ENCODE assay signal across 21 mouse cellular contexts in genomic region chr3:82382325-82382724, GRCm38 (mm10). TPM values are rescaled to one million over a fixed set of nuclear protein-coding genes. Genes with fewer than 3 reads are reported as not detected.
DNase-seq lines count a peak whose midpoint lies in the region; ATAC-seq and TF ChIP-seq lines count a peak whose summit lies in the region.
"Had no signal": no experiment of that assay in that cellular context is flagged by ENCODE, and none has a peak within 500 bp of the region (broad histone marks: within the 10 kb centered on the region; RNA-seq: fewer than 3 reads in every experiment).

No protein-coding gene starts in this region.

- peaks cover 28% of the 10 kb centered on the region for H3K36me3 ChIP-seq in forebrain, embryonic 16.5 days (ENCODE audit: control insufficient read depth, insufficient read depth)
- H3K36me3 ChIP-seq: liver, embryonic 13.5 days had no signal

- intact Hi-C loops in left cerebral cortex, adult 2 months (cut with DNase I): no loop called here
- intact Hi-C loops in left cerebral cortex, postnatal 25 days (cut with DNase I): no loop called here

- H3K4me1 ChIP-seq in forebrain, embryonic 16.5 days (replicated peaks; ENCODE audit: control insufficient read depth, insufficient read depth, low read length): no peaks in the 10 kb centered on the region
- H3K4me1 ChIP-seq: hindbrain, embryonic 15.5 days; liver, embryonic 13.5 days had no signal

- 40% methylated on average over 11 of the region's 11 CpGs for WGBS in forebrain, embryonic 16.5 days

- ATAC-seq in forebrain, embryonic 16.5 days: peak; percentile 67; the same call in 1 of the 2 replicates
- no peak for ATAC-seq in CD4-positive, CD25-positive, alpha-beta regulatory T cell, adult 4 months
- ATAC-seq: intestine, postnatal 0 days; lung, postnatal 0 days; Patski had no signal

- no peak overlapping the region for H3K4me2 ChIP-seq in forebrain, embryonic 16.5 days (ENCODE audit: low read length)
- H3K4me2 ChIP-seq: hindbrain, embryonic 15.5 days; liver, embryonic 13.5 days had no signal

- no peak for DNase-seq in left cerebral cortex, adult 2 months (ENCODE audit: extremely low spot score in 1 of 2, low spot score in 2 of 2)
- no peak for DNase-seq in left cerebral cortex, postnatal 25 days (ENCODE audit: low spot score in 2 of 2)
- DNase-seq in WW6 (ENCODE audit: low read depth, low spot score): peak; percentile 16
- peak; percentile 35 for DNase-seq in brain, embryonic 14.5 days (ENCODE audit: low read depth)
- no peak for DNase-seq in embryo, embryonic 11 days
- no peak for DNase-seq in right cerebral cortex, postnatal 4 days
- DNase-seq: cerebellum, adult 18-20 months; gastrocnemius, postnatal 10 days; heart, postnatal 10 days; kidney, postnatal 10 days; liver, embryonic 13.5 days; spleen, adult 18-20 months; thymus, postnatal 36 days had no signal

- TF ChIP-seq CTCF in left cerebral cortex, adult 2 months (IDR thresholded peaks at IDR 0.05): no peak
- no peak for TF ChIP-seq CTCF in brain, embryonic 14.5 days (IDR thresholded peaks at IDR 0.05; ENCODE audit: borderline replicate concordance, extremely low read depth, insufficient read depth, insufficient read length)

- peak overlapping the region; percentile 32; the same call in 1 of the 2 replicates for H3K27ac ChIP-seq in left cerebral cortex, adult 2 months
- H3K27ac ChIP-seq in forebrain, embryonic 16.5 days (ENCODE audit: low read length): no peak overlapping the region
- H3K27ac ChIP-seq: hindbrain, embryonic 15.5 days; liver, embryonic 13.5 days had no signal

- TF ChIP-seq POLR2A in brain, embryonic 14.5 days (IDR thresholded peaks at IDR 0.05; ENCODE audit: borderline replicate concordance, extremely low read depth, insufficient read depth, insufficient read length, poor library complexity, severe bottlenecking): no peak

- H3K9me3 ChIP-seq in forebrain, embryonic 16.5 days (ENCODE audit: control insufficient read depth, low read length): no peaks in the 10 kb centered on the region
- H3K9me3 ChIP-seq: hindbrain, embryonic 15.5 days; liver, embryonic 13.5 days had no signal

- no peak overlapping the region for H3K9ac ChIP-seq in forebrain, embryonic 16.5 days (replicated peaks; ENCODE audit: low read depth, low read length)
- H3K9ac ChIP-seq: hindbrain, embryonic 15.5 days; liver, embryonic 13.5 days had no signal

- no peaks in the 10 kb centered on the region for H3K27me3 ChIP-seq in forebrain, embryonic 16.5 days (replicated peaks; ENCODE audit: control insufficient read depth, insufficient read depth, low read length)
- H3K27me3 ChIP-seq: hindbrain, embryonic 15.5 days; liver, embryonic 13.5 days; Patski had no signal

- no peak overlapping the region for H3K4me3 ChIP-seq in left cerebral cortex, adult 2 months
- no peak overlapping the region for H3K4me3 ChIP-seq in forebrain, embryonic 16.5 days (replicated peaks; ENCODE audit: low read length)
- H3K4me3 ChIP-seq: hindbrain, embryonic 15.5 days; liver, embryonic 13.5 days had no signal

RNA-seq across cellular contexts. Expression of gene Map9, which starts 24.5 kb away (rescaled TPM):
- total RNA-seq in left cerebral cortex, adult 2 months (2021): 10 to 100 TPM; 94.8 TPM
- 10 to 100 TPM; 95.6 to 98.1 TPM for total RNA-seq in left cerebral cortex, postnatal 25 days (2021)
- polyA plus RNA-seq in brain, embryonic 14.5 days (2012; rRNA removed): 22.3 and 32.5 TPM in 2 replicates
- 95.9 and 109 TPM in 2 replicates for polyA plus RNA-seq in forebrain, embryonic 16.5 days (2015; fragmentation: Nextera tagmentation; extraction: Ambion mirVana)
- polyA plus RNA-seq in CD4-positive, CD25-positive, alpha-beta regulatory T cell, adult 4 months (2017; shearing (Covaris generic)): 1 to 10 TPM in 1 of 2 experiments, under 1 TPM in 1; 0.57 to 1.1 TPM
- total RNA-seq: megakaryocyte, adult 5-6 weeks; monocyte, adult 5-6 weeks had no signal

Comparison
In these comparisons a context has a peak if more than half of its experiments do, and no peak if none do; other contexts are left out.
1. DNase-seq: peak in WW6 (single experiment) and brain, embryonic 14.5 days (single experiment); none in left cerebral cortex, adult 2 months (0 of 2), left cerebral cortex, postnatal 25 days (0 of 2), embryo, embryonic 11 days (single experiment) and right cerebral cortex, postnatal 4 days (single experiment).
2. RNA of gene Map9, which starts 24.5 kb away (polyA plus RNA-seq): 95.9 to 109 TPM in forebrain, embryonic 16.5 days and 22.3 to 32.5 TPM in brain, embryonic 14.5 days; 0.57 to 1.1 TPM in CD4-positive, CD25-positive, alpha-beta regulatory T cell, adult 4 months; every median in the first group is over 10 times any median in the second.